Mouse (Mus musculus) duodenum, adult 2 months (tissue): Measurements from ENCODE around the gene Cldn20. TPM values are rescaled to one million over a fixed set of nuclear protein-coding genes. Genes with fewer than 3 reads are reported as not detected.

Experiments
- polyA plus RNA-seq: library from polyadenylated mRNA; depleted of rRNA; stranded (reverse); fragments of >200 nt; gene quantifications from 2 replicates; pipeline ENCODE4 v1.2.3, GENCODE M21; 2012; ENCODE audit warnings: low replicate concordance; rRNA removed

Cldn20 gene
- 0.16 and 0.25 TPM in 2 replicates for polyA plus RNA-seq

GRCm38 (mm10) chr17:3532254-3532653 lies at the start of gene Cldn20:
Gene Cldn20 (plus strand): TSS chr17:3532554.

GRCm38 (mm10) chr17:3557331-3558311 lies 25.3 kb downstream of the Cldn20 start, which contains the start of gene Tfb1m:
Gene Tfb1m (minus strand): TSS chr17:3557781.

Other genes with a start within 250 kb of the Cldn20 start
- gene Tiam2, start 206.0 kb upstream of the Cldn20 start, polyA plus RNA-seq: 1.1 and 1.4 TPM in 2 replicates
- 0.14 and 0.56 TPM in 2 replicates for gene Tfb1m, start 25.2 kb downstream of the Cldn20 start, polyA plus RNA-seq
- not detected in 2 replicates for gene Nox3, start 163.7 kb downstream of the Cldn20 start, polyA plus RNA-seq